Mouse (Mus musculus) stomach, postnatal 0 days (tissue): ENCODE results near the gene Gm13090.

ENCODE experiments used
- CTCF ChIP-seq: IDR thresholded peaks from 2 replicates; pipeline ENCODE4 v1.5.1; 2016; ENCODE audit warnings: antibody characterized with exemption, low read depth, mild to moderate bottlenecking, moderate library complexity
- EP300 ChIP-seq: optimal IDR thresholded peaks from 2 replicates; pipeline ENCODE3; 2016; ENCODE audit warnings: antibody characterized with exemption

- TF ChIP-seq CTCF: no peak
- no peak for TF ChIP-seq EP300
Observed at GRCm38 (mm10) chr4:151041506-151041905, 47.9 kb upstream of the Gm13090 start.
